Mouse (Mus musculus) intestine, embryonic 16.5 days (tissue): Measurements from ENCODE around the gene Ssna1. TPM values are rescaled to one million over a fixed set of nuclear protein-coding genes. Genes with fewer than 3 reads are reported as not detected.

Experiments used
- ATAC-seq: fragments of 200-750 bp; cut with Nextera tagmentation; 2 replicates; pipeline ENCODE4 v1.8.0; 2017; ENCODE audit warnings: moderate TSS enrichment, moderate library complexity
- H3K27ac ChIP-seq: fragments of 300-500 bp; sonication (generic); 2 replicates; pipeline ENCODE4 v1.5.1; 2014; ENCODE audit warnings: mild to moderate bottlenecking, low read length
- H3K27me3 ChIP-seq: fragments of 300-500 bp; sonication (generic); replicated peaks from 2 replicates; pipeline ENCODE4 v1.6.1; 2014; ENCODE audit warnings: low read length, control low read depth, mixed read lengths; ENCODE audit not compliant: control insufficient read depth, insufficient read depth
- H3K36me3 ChIP-seq: fragments of 300-500 bp; sonication (generic); 2 replicates; pipeline ENCODE4 v1.6.1; 2014; ENCODE audit warnings: low read length, control low read depth; ENCODE audit not compliant: control insufficient read depth, insufficient read depth
- H3K4me1 ChIP-seq: fragments of 300-500 bp; sonication (generic); 2 replicates; pipeline ENCODE4 v1.6.1; 2014; ENCODE audit warnings: low read length, control low read depth, mixed read lengths; ENCODE audit not compliant: control insufficient read depth, insufficient read depth
- H3K4me2 ChIP-seq: fragments of 300-500 bp; sonication (generic); 2 replicates; pipeline ENCODE4 v1.6.1; 2014; ENCODE audit warnings: low read depth, low read length, control low read depth
- H3K4me3 ChIP-seq: fragments of 300-500 bp; sonication (generic); 2 replicates; pipeline ENCODE4 v1.5.1; 2014; ENCODE audit warnings: mild to moderate bottlenecking, low read length
- H3K9ac ChIP-seq: fragments of 300-500 bp; sonication (generic); 2 replicates; pipeline ENCODE4 v1.6.1; 2014; ENCODE audit warnings: low read depth, low read length
- H3K9me3 ChIP-seq: fragments of 300-500 bp; sonication (generic); 2 replicates; pipeline ENCODE4 v1.6.1; 2016; ENCODE audit warnings: low read length, control low read depth; ENCODE audit not compliant: control insufficient read depth
- WGBS: fragments of 180-500 bp; shearing (Covaris S2); extraction: QIAGEN DNeasy Blood & Tissue Kit; methylation state at CpG from one replicate; pipeline ENCODE4 v1.1.7; 2014; 5-methylcytosine and 5-hydroxymethylcytosine counted together
- polyA plus RNA-seq: library from polyadenylated mRNA; unstranded; fragments of >200 nt; fragmentation: Nextera tagmentation; extraction: Ambion mirVana; gene quantifications from 2 replicates; pipeline ENCODE4 v1.2.1, GENCODE M21; 2015

Gene Ssna1
- polyA plus RNA-seq, 1 experiment from 2014 or later = 200 TPM

DNA sequence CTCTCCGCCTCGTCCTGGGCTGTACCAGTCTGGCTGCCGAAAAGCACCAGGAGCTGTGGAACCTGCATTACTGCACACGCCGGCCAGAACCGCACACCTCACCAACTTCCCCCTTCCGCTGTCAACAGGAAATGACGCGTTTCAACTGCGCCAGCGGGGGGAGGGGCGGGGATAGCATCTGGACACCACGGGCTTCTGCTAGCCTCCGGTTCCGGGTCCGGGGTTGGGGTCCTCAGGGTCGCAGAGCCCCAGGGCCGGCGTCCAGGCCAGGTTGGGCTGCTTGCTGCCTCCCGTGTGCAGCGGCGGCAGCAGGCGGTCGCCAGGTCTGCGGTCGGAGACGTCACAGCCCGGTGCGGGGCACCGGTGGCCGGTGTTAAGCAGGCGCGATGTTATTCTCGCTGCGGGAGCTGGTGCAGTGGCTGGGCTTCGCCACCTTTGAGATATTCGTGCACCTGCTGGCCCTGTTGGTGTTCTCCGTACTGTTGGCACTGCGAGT is 16.9 kb downstream of the Ssna1 start, which contains the start of gene Tmem203:
Gene Tmem203 (plus strand): TSS at position 156 of the 496 bp plus-strand sequence.
- peak within 1 kb of the TSS; percentile 95 for H3K9ac ChIP-seq
- peak within 1 kb of the TSS; percentile 100 for H3K4me3 ChIP-seq
- no peaks in the 10 kb centered on the region for H3K36me3 ChIP-seq
- under 1% methylated on average over 39 of the region's 39 CpGs for WGBS
- peak within 1 kb of the TSS; percentile 97 for H3K4me2 ChIP-seq
- no peaks in the 10 kb centered on the region for H3K27me3 ChIP-seq
- H3K9me3 ChIP-seq = no peaks in the 10 kb centered on the region
- peak within 1 kb of the TSS; percentile 86 for H3K27ac ChIP-seq
- peaks cover 14% of the 10 kb centered on the region for H3K4me1 ChIP-seq
- peak; percentile 87 for ATAC-seq

DNA sequence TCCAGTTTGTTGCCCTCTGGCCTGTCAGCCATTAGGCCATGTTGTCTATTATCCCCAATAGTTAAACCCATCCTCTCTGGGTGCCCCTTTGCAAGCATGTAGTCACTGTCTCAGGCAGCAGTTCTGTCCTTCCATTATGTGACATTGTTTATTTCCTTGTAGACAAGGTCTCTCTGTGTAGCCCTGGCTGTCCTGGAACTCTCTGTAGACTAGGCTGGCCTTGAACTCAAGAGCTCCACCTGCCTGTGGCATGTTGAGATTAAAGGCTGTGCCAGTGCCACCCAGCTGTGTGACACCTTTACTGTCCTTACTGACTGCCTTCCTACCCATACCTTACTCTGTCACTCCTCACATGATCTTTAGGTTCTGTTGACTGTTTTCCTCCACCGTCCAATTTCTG is 19.9 kb downstream of the Ssna1 start:
- Histone ChIP-seq H3K4me1 (peaks cover 14% of the 10 kb centered on the region), H3K27ac (no peak overlapping the region), H3K36me3 (peaks cover 8% of the 10 kb centered on the region; the same call in 1 of the 2 replicates), H3K4me3 (no peak overlapping the region), H3K4me2 (no peak overlapping the region), H3K27me3 (no peaks in the 10 kb centered on the region), H3K9ac (no peak overlapping the region), H3K9me3 (no peaks in the 10 kb centered on the region)
- ATAC-seq = no peak
- 82% methylated on average over 1 of the region's 1 CpGs for WGBS

DNA sequence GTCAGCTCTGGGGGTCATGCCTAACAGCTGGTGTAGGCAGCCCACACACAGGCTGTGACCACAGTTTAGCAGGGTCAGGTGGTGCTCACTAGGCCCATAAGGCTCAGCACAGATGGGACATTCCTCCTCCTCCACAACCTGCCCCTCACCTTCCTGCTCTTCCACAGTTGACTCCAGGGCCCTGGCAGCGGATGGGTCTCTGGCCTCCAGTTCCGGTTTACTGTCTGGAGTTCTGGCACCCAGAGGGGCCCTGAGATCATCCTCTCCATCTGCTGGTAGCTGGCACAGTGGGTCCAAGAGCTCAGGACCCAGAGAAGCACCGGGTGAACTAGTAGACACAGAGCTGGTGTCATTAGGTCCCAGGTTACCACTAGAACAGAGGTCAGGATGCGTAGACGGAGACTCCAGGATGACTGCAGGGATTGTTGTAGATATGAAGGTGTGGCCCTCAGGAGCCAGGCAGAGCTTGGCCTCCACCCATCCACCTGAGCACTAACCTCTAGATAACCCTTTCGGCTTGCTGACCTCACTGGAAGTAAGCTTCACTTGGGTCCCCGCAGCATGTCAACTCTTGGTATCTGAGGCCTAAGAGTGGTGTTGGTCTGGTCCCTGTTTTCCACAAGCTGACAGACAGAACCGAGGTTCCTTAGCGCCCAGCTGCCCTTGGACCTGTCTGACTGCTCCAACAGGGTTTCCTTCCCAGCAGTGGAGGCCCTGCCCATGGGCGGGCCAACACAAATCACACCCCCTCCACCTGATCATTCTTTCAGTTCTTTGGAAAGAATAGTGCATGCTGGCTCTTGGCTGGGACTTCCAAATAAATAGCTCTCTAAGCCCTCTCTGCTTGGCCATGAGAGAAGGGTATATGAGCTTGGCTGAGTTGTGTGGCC is 25.8 kb downstream of the Ssna1 start, which contains the start of gene AL732309.1:
Gene AL732309.1 (minus strand): TSS at position 681 of the 890 bp plus-strand sequence.
- H3K27me3 ChIP-seq = no peaks in the 10 kb centered on the region; the same call in 1 of the 2 replicates
- peak within 1 kb of the TSS; percentile 25; the same call in 1 of the 2 replicates for H3K4me2 ChIP-seq
- H3K9me3 ChIP-seq = no peaks in the 10 kb centered on the region
- peaks cover 12% of the 10 kb centered on the region; the same call in 1 of the 2 replicates for H3K36me3 ChIP-seq
- H3K27ac ChIP-seq = peak within 1 kb of the TSS; percentile 63
- peak within 1 kb of the TSS; percentile 33; the same call in 1 of the 2 replicates for H3K9ac ChIP-seq
- H3K4me1 ChIP-seq = peaks cover 19% of the 10 kb centered on the region
- WGBS = 76% methylated on average over 10 of the region's 10 CpGs
- H3K4me3 ChIP-seq = peak within 1 kb of the TSS; percentile 19
- ATAC-seq = peak; percentile 73

DNA sequence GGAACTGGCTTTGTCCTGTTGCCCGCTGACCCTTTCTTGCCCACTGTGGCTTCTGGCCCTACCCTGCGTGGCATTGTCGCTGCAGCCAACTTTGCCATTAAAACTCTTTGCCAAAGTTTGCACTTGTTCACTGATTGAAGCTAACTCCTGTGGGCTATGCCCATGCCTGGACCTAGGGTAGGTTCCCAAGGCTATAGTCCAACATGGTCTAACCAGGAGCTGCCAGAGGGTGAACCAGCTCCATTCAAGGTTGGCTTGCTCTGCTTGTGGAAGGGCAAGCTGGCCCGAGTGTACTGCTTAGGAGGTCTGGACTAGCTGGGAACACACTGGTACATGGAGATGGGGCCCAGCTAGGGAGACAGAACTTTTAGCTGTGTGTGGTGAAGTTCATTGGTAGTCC is 28.1 kb downstream of the Ssna1 start:
- no peak for ATAC-seq
- no peak overlapping the region for H3K27ac ChIP-seq
- H3K36me3 ChIP-seq = 0 out of 2 replicates have a peak, but pooled peaks cover 8% of the 10 kb centered on the region
- no peak overlapping the region for H3K9ac ChIP-seq
- no peaks in the 10 kb centered on the region; the same call in 1 of the 2 replicates for H3K27me3 ChIP-seq
- peaks cover 33% of the 10 kb centered on the region for H3K4me1 ChIP-seq
- H3K4me2 ChIP-seq = no peak overlapping the region
- 85% methylated on average over 4 of the region's 4 CpGs for WGBS
- H3K9me3 ChIP-seq = no peaks in the 10 kb centered on the region
- H3K4me3 ChIP-seq = no peak overlapping the region

DNA sequence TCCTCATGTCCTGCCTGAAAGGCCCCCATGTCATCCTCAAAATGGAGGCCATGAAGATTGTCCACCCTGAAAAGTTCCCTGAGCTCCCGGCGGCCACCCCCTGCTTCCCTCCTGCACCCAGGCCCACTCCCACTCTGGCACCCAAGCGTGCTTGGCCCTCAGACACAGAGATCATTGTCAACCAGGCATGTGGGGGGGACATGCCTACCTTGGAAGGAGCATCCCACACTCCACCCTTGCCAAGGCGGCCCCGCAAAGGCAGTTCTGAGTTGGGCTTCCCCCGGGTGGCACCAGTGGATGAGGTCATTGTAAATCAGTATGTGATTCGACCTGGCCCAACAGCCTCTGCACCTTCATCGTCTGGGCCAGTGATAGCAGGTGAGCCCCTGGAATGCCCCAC is 28.9 kb downstream of the Ssna1 start:
- Histone ChIP-seq H3K36me3 (0 out of 2 replicates have a peak, but pooled peaks cover 7% of the 10 kb centered on the region), H3K27me3 (no peaks in the 10 kb centered on the region; the same call in 1 of the 2 replicates), H3K4me2 (no peak overlapping the region), H3K4me3 (no peak overlapping the region; the same call in 1 of the 2 replicates), H3K9ac (no peak overlapping the region), H3K4me1 (peaks cover 33% of the 10 kb centered on the region), H3K9me3 (no peaks in the 10 kb centered on the region), H3K27ac (no peak overlapping the region)
- WGBS = 73% methylated on average over 8 of the region's 8 CpGs
- ATAC-seq = no peak

DNA sequence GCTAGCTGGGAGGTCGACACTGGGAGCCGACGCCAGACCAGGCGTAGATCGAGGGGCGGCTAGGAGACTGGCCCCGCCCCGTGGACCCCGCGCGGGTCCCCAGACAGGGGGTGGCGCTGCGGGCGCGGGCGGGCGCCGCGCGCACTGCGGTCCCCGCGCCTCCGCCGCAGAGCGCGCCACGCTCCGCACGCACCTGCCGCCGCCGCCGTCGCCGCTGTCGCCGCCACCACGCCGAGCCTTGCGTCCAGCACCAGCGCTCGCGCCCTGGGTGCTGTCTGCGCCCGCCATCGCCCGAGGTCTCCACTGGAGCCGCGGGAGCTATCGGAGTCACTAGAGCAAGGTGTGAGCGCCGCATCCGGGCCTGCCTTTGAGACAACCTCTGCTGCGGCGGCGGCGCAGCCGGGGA is 30.1 kb downstream of the Ssna1 start, which contains the start of the genes Rnf208 and Cysrt1:
Gene Rnf208 (plus strand): TSS at position 155 of the 406 bp plus-strand sequence.
Gene Cysrt1 (minus strand): TSS at position 352 of the 406 bp plus-strand sequence.
- Histone ChIP-seq H3K4me1 (peaks cover 44% of the 10 kb centered on the region), H3K27me3 (no peaks in the 10 kb centered on the region; the same call in 1 of the 2 replicates), H3K9me3 (no peaks in the 10 kb centered on the region), H3K4me3 (peak within 1 kb of the TSS; percentile 62), H3K4me2 (peak within 1 kb of the TSS; percentile 97), H3K36me3 (0 out of 2 replicates have a peak, but pooled peaks cover 4% of the 10 kb centered on the region), H3K27ac (peak within 1 kb of the TSS; percentile 79), H3K9ac (peak within 1 kb of the TSS; percentile 76)
- no peak for ATAC-seq
- under 1% methylated on average over 57 of the region's 59 CpGs for WGBS

DNA sequence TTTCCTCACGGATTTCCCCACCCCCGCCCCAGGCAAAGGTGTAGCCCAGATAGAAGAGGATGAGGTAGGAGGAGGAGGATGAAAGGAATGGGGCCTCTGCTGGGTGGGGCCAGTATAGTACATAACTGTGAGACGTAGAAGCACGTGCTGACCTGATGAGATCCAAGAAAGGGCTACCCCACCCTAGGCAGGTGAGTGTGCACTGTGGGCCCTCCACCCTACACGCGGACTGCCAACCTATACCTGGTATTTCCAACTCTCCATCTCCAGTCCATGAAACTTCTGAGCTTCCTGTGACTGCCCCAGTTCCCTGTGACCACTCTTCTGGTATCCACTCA is 30.8 kb downstream of the Ssna1 start:
- Histone ChIP-seq H3K36me3 (0 out of 2 replicates have a peak, but pooled peaks cover 4% of the 10 kb centered on the region), H3K9ac (peak overlapping the region; percentile 76; the same call in 1 of the 2 replicates), H3K9me3 (no peaks in the 10 kb centered on the region), H3K27me3 (no peaks in the 10 kb centered on the region; the same call in 1 of the 2 replicates), H3K4me1 (peaks cover 45% of the 10 kb centered on the region), H3K4me3 (peak overlapping the region; percentile 62), H3K4me2 (peak overlapping the region; percentile 97), H3K27ac (peak overlapping the region; percentile 79)
- 15% methylated on average over 6 of the region's 6 CpGs for WGBS
- ATAC-seq = peak; percentile 56

DNA sequence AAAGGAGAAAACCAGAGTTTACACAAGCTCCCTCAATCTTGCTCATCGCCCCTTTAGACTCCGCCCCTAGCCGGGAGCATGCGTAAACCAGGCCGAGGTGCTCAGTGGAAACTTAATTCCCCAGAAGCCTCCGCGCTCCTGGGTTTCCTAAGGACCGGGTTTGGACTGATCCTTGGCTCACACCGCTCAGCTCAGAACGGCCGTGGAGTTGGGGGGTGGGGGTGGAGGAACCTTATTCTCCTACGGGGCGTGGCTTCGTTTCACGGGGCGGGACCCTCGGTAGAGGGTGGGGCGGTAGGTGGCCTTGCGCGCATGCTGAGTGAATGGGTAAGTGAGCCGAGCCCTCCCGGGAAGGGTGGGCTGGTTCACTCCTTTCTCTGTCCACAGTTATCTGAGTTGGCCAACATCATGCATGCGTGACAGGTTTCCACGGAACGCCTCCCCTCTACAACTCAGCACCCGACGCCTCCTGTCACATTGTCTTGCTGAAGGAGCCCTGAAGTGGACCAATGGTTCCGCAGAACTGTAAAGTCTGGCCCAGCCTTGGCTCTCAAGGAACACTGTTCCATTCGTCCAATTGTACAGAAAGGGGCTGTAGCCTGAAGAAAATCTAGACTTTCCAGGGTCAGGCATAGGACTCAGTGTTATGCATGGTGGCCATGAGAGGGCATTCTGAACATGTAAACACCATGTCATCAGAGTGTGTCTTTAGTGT is 31.4 kb downstream of the Ssna1 start:
- Histone ChIP-seq H3K9ac (peak overlapping the region; percentile 59), H3K4me1 (peaks cover 46% of the 10 kb centered on the region), H3K4me2 (peak overlapping the region; percentile 97), H3K36me3 (0 out of 2 replicates have a peak, but pooled peaks cover 3% of the 10 kb centered on the region), H3K27me3 (no peaks in the 10 kb centered on the region; the same call in 1 of the 2 replicates), H3K4me3 (peak overlapping the region; percentile 62), H3K27ac (peak overlapping the region; percentile 79), H3K9me3 (no peaks in the 10 kb centered on the region)
- ATAC-seq = peak; percentile 71
- 1% methylated on average over 29 of the region's 29 CpGs for WGBS
